Mouse (Mus musculus) CH12.LX (cell line): ENCODE measurements around the gene Tm9sf2. TPM values are rescaled to one million over a fixed set of nuclear protein-coding genes. Genes with fewer than 3 reads are reported as not detected.

Experiments used
- DNase-seq: peaks from one replicate; pipeline ENCODE4 v3.0.0-alpha.2; 2013; ENCODE audit errors: extremely low read depth
- H3K27ac ChIP-seq: 2 replicates; pipeline ENCODE4 v1.5.1; 2012; ENCODE audit warnings: low read depth, mild to moderate bottlenecking, control low read depth, moderate library complexity; ENCODE audit not compliant: insufficient read depth
- H3K27me3 ChIP-seq: replicated peaks from 2 replicates; pipeline ENCODE3; 2012; ENCODE audit warnings: inconsistent platforms
- H3K36me3 ChIP-seq, 2 experiments: replicated peaks in 1 of 2; 2 replicates each; pipeline versions ENCODE3 to v1.6.1; 2012; ENCODE audit warnings: inconsistent platforms in 1 of 2, low read length in 1 of 2, mild to moderate bottlenecking in 1 of 2, mixed read lengths in 1 of 2, moderate library complexity in 1 of 2; ENCODE audit not compliant: control insufficient read depth in 1 of 2, insufficient read depth in 1 of 2
- H3K4me1 ChIP-seq, 2 experiments: 2 replicates each; pipeline ENCODE4 v1.6.1; 2012; ENCODE audit warnings: inconsistent platforms in 1 of 2, moderate library complexity in 1 of 2; ENCODE audit not compliant: insufficient read depth in 2 of 2, control insufficient read depth in 1 of 2
- H3K4me2 ChIP-seq: 2 replicates; pipeline ENCODE4 v1.6.1; 2012; ENCODE audit warnings: low read depth, mild to moderate bottlenecking, control low read depth; ENCODE audit not compliant: poor library complexity, insufficient read depth, severe bottlenecking
- H3K4me3 ChIP-seq, 3 experiments: fragments of 150-350 bp in 1 of 3; sonication (generic) in 1 of 3; replicated peaks in 1 of 3; 2 replicates each; pipeline versions ENCODE3 to v1.5.1; 2011 to 2012; ENCODE audit warnings: low read depth in 2 of 3, low read length in 2 of 3, mild to moderate bottlenecking in 2 of 3, moderate library complexity in 2 of 3, control low read depth in 1 of 3, improper control_type of control experiment in 1 of 3, inconsistent platforms in 1 of 3, mixed read lengths in 1 of 3; ENCODE audit not compliant: poor library complexity in 1 of 3
- H3K79me2 ChIP-seq: replicated peaks from 2 replicates; pipeline ENCODE4 v1.6.1; 2012; ENCODE audit warnings: mild to moderate bottlenecking, moderate library complexity; ENCODE audit not compliant: control insufficient read depth, poor library complexity, insufficient read depth, severe bottlenecking; ENCODE audit errors: extremely low read depth
- H3K9ac ChIP-seq: 2 replicates; pipeline ENCODE4 v1.6.1; 2012; ENCODE audit warnings: low read depth, mild to moderate bottlenecking, control low read depth, moderate library complexity; ENCODE audit not compliant: insufficient read depth
- H3K9me3 ChIP-seq: replicated peaks from 2 replicates; pipeline ENCODE3; 2012; ENCODE audit warnings: low read length, inconsistent platforms, mixed read lengths
- CTCF ChIP-seq, 2 experiments: IDR thresholded peaks in 1 of 2; conservative IDR thresholded peaks in 1 of 2; 2 replicates each; pipeline ENCODE4 v1.5.1; 2011 to 2012; ENCODE audit warnings: low read depth in 2 of 2, low read length in 2 of 2, improper control_type of control experiment in 1 of 2, inconsistent platforms in 1 of 2, mild to moderate bottlenecking in 1 of 2, moderate library complexity in 1 of 2
- E2F4 ChIP-seq: IDR thresholded peaks from 2 replicates; pipeline ENCODE4 v1.6.1; 2011; ENCODE audit warnings: low read depth, low read length, improper control_type of control experiment; ENCODE audit not compliant: insufficient replicate concordance
- ELF1 ChIP-seq: IDR thresholded peaks from 2 replicates; pipeline ENCODE4 v1.6.1; 2014; ENCODE audit warnings: low read depth, mild to moderate bottlenecking, inconsistent platforms, low read length, improper control_type of control experiment
- EP300 ChIP-seq: IDR thresholded peaks from 2 replicates; pipeline ENCODE4 v1.6.1; 2011; ENCODE audit warnings: low read length, improper control_type of control experiment
- ETS1 ChIP-seq: conservative IDR thresholded peaks from 2 replicates; pipeline ENCODE4 v1.6.1; 2012; ENCODE audit warnings: low read depth, mild to moderate bottlenecking, inconsistent platforms, low read length, improper control_type of control experiment, moderate library complexity
- GABPA ChIP-seq: IDR thresholded peaks from 2 replicates; pipeline ENCODE4 v1.6.1; 2012; ENCODE audit warnings: low read depth, low read length, improper control_type of control experiment, inconsistent platforms; ENCODE audit not compliant: insufficient replicate concordance
- HCFC1 ChIP-seq: IDR thresholded peaks from 2 replicates; pipeline ENCODE4 v1.6.1; 2012; ENCODE audit warnings: low read depth, mild to moderate bottlenecking, inconsistent platforms, low read length, improper control_type of control experiment
- MAFK ChIP-seq: IDR thresholded peaks from 2 replicates; pipeline ENCODE4 v1.6.1; 2011; ENCODE audit warnings: low read length, improper control_type of control experiment; ENCODE audit not compliant: insufficient replicate concordance
- MAX ChIP-seq: IDR thresholded peaks from 2 replicates; pipeline ENCODE4 v1.6.1; 2011; ENCODE audit warnings: low read length, improper control_type of control experiment
- MEF2A ChIP-seq: IDR thresholded peaks from 2 replicates; pipeline ENCODE4 v1.6.1; 2014; ENCODE audit warnings: low read depth, mild to moderate bottlenecking, inconsistent platforms, low read length, improper control_type of control experiment, borderline replicate concordance
- MXI1 ChIP-seq: IDR thresholded peaks from 2 replicates; pipeline ENCODE4 v1.6.1; 2011; ENCODE audit warnings: mild to moderate bottlenecking, low read depth, low read length, improper control_type of control experiment
- POLR2A ChIP-seq: IDR thresholded peaks from 2 replicates; pipeline ENCODE4 v1.6.1; 2011; ENCODE audit warnings: low read depth, mild to moderate bottlenecking, improper control_type of control experiment, low read length
- RAD21 ChIP-seq: IDR thresholded peaks from 2 replicates; pipeline ENCODE4 v1.6.1; 2011; ENCODE audit warnings: low read depth, mild to moderate bottlenecking, low read length, improper control_type of control experiment, moderate library complexity
- RCOR1 ChIP-seq: conservative IDR thresholded peaks from 2 replicates; pipeline ENCODE4 v1.6.1; 2012; ENCODE audit warnings: low read depth, mild to moderate bottlenecking, inconsistent platforms, low read length, improper control_type of control experiment
- SIN3A ChIP-seq: IDR thresholded peaks from 2 replicates; pipeline ENCODE4 v1.6.1; 2012; ENCODE audit warnings: low read length, improper control_type of control experiment, inconsistent platforms
- SMC3 ChIP-seq: IDR thresholded peaks from 2 replicates; pipeline ENCODE4 v1.6.1; 2011; ENCODE audit warnings: low read depth, low read length, improper control_type of control experiment
- TBP ChIP-seq: conservative IDR thresholded peaks from 2 replicates; pipeline ENCODE4 v1.6.1; 2011; ENCODE audit warnings: low read depth, low read length, improper control_type of control experiment
- UBTF ChIP-seq: IDR thresholded peaks from 2 replicates; pipeline ENCODE4 v1.6.1; 2012; ENCODE audit warnings: low read depth, mild to moderate bottlenecking, inconsistent platforms, low read length, improper control_type of control experiment, moderate library complexity
- ZKSCAN1 ChIP-seq: IDR thresholded peaks from 2 replicates; pipeline ENCODE4 v1.6.1; 2012; ENCODE audit warnings: low read depth, inconsistent platforms, low read length, improper control_type of control experiment, borderline replicate concordance
- ZMIZ1 ChIP-seq: IDR thresholded peaks from 2 replicates; pipeline ENCODE4 v1.6.1; 2012; ENCODE audit warnings: low read depth, mild to moderate bottlenecking, inconsistent platforms, low read length, improper control_type of control experiment
- ZNF384 ChIP-seq: IDR thresholded peaks from 2 replicates; pipeline ENCODE4 v1.6.1; 2012; ENCODE audit warnings: low read depth, low read length, improper control_type of control experiment, inconsistent platforms
- dilution Hi-C: fragments of 300-500 bp; cut with MboI; formaldehyde crosslinking; loops from 2 replicates; pipeline ENCODE4 v1.14.3; 2020; ENCODE audit warnings: low sequenced_read_pairs; ENCODE audit not compliant: extremely low pct_unique_long_range_greater_than_20kb, extremely low pct_ligation_motif_present
- in situ Hi-C: fragments of 300-500 bp; cut with MboI; formaldehyde crosslinking; loops from 3 replicates; pipeline ENCODE4 v1.14.3; 2019; ENCODE audit warnings: low sequenced_read_pairs, low pct_ligation_motif_present, low pct_unique_long_range_greater_than_20kb, mixed read lengths
- polyA plus RNA-seq: library from polyadenylated mRNA; unstranded; fragments of >175 nt; gene quantifications from 2 replicates; pipeline ENCODE4 v1.2.1, GENCODE M21; 2012; ENCODE audit warnings: low read depth; ENCODE audit not compliant: insufficient read length
- total RNA-seq, 2 experiments: library from RNA; depleted of rRNA; stranded (reverse); fragments of 300-350 nt in 1 of 2; fragments of >200 nt in 1 of 2; gene quantifications; 2 replicates each; pipeline ENCODE4 v1.2.3; 2012 to 2014

Tm9sf2 gene
- total and polyA plus RNA-seq, 3 experiments: 49.2 to 108 (median 85.5) TPM

- Histone ChIP-seq H3K79me2 (peaks cover 14% of the 10 kb centered on the region), H3K4me1 (peaks cover 0 to 6% of the 10 kb centered on the region in 2 experiments; a peak in 2 of 4 replicates), H3K27ac (no peak overlapping the region), H3K27me3 (no peaks in the 10 kb centered on the region), H3K4me3 (no peak overlapping the region)
- DNase-seq: no peak
- dilution Hi-C loops (no loop called here), in situ Hi-C loops (no loop called here)
- no peak for TF ChIP-seq RCOR1
- no peak for TF ChIP-seq MAX
- TF ChIP-seq GABPA: no peak
- TF ChIP-seq ZMIZ1: no peak
- TF ChIP-seq ETS1: no peak
- no peak for TF ChIP-seq ZKSCAN1
- no peak for TF ChIP-seq ELF1
- TF ChIP-seq E2F4: no peak
- no peak for TF ChIP-seq SMC3
- no peak for TF ChIP-seq TBP
- TF ChIP-seq MXI1: no peak
- no peak for TF ChIP-seq CTCF (conservative IDR thresholded peaks at IDR 0.05 in 1 of 2, IDR thresholded peaks at IDR 0.05 in 1 of 2; ENCODE audit: low read depth in 2 of 2, low read length in 2 of 2)
- TF ChIP-seq UBTF: no peak
- TF ChIP-seq, all 38 proteins: peak for 0
- no peak overlapping the region for H3K4me2 ChIP-seq
- H3K36me3 ChIP-seq: peaks cover 42 to 76% of the 10 kb centered on the region in 2 experiments
- H3K9ac ChIP-seq: no peak overlapping the region
- H3K9me3 ChIP-seq: no peaks in the 10 kb centered on the region
These were observed 30.4 kb downstream of the Tm9sf2 start for GRCm38 (mm10) chr14:122137234-122137633.

- in situ Hi-C loops: no loop called here
- Histone ChIP-seq H3K4me2 (no peak overlapping the region), H3K27me3 (no peaks in the 10 kb centered on the region), H3K4me3 (no peak overlapping the region), H3K27ac (no peak overlapping the region), H3K36me3 (peaks cover 55 to 80% of the 10 kb centered on the region in 2 experiments), H3K9me3 (no peaks in the 10 kb centered on the region), H3K9ac (no peak overlapping the region), H3K79me2 (0 out of 2 replicates have a peak, but pooled peaks cover 8% of the 10 kb centered on the region), H3K4me1 (peaks cover 0 to 7% of the 10 kb centered on the region in 2 experiments; a peak in 2 of 4 replicates)
- TF ChIP-seq SMC3 (no peak), ELF1 (no peak), HCFC1 (no peak), MAFK (no peak), RCOR1 (no peak), RAD21 (no peak), EP300 (no peak), SIN3A (no peak), POLR2A (no peak), CTCF (conservative IDR thresholded peaks at IDR 0.05 in 1 of 2, IDR thresholded peaks at IDR 0.05 in 1 of 2; ENCODE audit: low read depth in 2 of 2, low read length in 2 of 2) (no peak), ZNF384 (no peak), MEF2A (no peak), MXI1 (no peak)
- DNase-seq: no peak
- dilution Hi-C loops: no loop called here
These were observed 33.3 kb downstream of the Tm9sf2 start for GRCm38 (mm10) chr14:122140126-122140525.
